Mouse (Mus musculus): ENCODE data around the gene Fbxw10. TPM values are rescaled to one million over a fixed set of nuclear protein-coding genes. Genes with fewer than 3 reads are reported as not detected.

The Fbxw10 gene
- polyA plus RNA-seq, 1 experiment from 2014 or later: 0.49 TPM

DNA sequence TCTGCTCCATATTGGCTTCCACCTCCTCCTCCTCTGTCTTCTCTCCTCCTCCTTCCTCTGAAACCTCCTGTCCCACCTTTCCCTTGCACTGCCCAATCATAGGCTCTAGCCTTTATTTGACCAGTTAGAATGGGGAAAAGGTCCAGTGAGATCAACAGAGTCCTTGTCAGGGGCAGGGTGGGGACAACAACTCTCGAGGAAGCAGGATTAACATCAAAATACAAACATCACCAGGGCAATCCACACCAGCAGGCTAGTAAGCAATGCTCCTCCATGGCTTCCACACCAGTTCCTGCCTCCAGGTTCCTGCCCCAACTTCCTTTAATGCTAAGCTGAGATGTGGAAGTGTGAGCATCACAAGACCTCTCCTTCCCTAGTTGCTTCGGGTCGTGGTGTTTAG is 1.1 kb upstream of the Fbxw10 start:
- WGBS: 58% methylated on average over 3 of the region's 3 CpGs
- no peak overlapping the region for H3K4me2 ChIP-seq
- no peak for ATAC-seq (ENCODE audit: borderline replicate concordance, extremely low read depth, low FRiP score, low TSS enrichment)

DNA sequence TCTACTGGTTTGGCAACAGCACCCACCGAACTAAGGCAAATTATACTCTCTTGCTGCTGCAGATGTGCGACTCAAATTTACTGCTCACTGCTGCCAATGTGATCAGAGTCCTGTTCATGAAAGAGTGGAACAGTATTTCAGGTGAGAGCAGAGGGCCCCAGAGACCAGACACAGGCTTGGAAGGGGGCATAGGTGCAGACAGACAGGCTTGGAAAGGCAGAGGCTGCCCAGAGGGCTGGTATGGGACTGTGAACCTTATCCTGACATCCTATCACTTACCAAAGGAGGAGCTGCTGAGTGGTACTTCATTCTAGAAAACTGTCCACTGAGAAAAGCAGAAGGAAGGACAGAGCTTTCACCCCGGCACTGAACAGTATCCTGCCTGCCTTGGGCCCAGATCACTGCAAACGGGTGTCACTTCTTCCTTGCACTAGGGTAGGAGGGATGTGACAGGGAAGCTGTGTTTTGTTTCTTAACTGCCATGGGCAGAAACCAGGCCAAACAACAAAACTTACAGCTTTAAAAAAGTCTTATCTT is 854 bp downstream of the Fbxw10 start:
- H3K4me3 ChIP-seq: no peak overlapping the region
- no peaks in the 10 kb centered on the region for H3K36me3 ChIP-seq
- H3K27ac ChIP-seq: no peak overlapping the region
- H3K4me2 ChIP-seq: no peak overlapping the region; the same call in 1 of the 2 replicates
- H3K9me3 ChIP-seq: no peaks in the 10 kb centered on the region
- 46% methylated on average over 4 of the region's 4 CpGs for WGBS
- H3K4me1 ChIP-seq: peaks cover 4% of the 10 kb centered on the region; the same call in 1 of the 2 replicates
- no peaks in the 10 kb centered on the region for H3K27me3 ChIP-seq
- no peak for ATAC-seq (ENCODE audit: borderline replicate concordance, extremely low read depth, low FRiP score, low TSS enrichment)
- H3K9ac ChIP-seq: no peak overlapping the region

More for the DNA sequence above, 1.1 kb upstream of the Fbxw10 start:
- peaks cover 6% of the 10 kb centered on the region; the same call in 1 of the 2 replicates for H3K36me3 ChIP-seq
- H3K9ac ChIP-seq: no peak overlapping the region
- H3K9me3 ChIP-seq: no peaks in the 10 kb centered on the region
- no peaks in the 10 kb centered on the region for H3K27me3 ChIP-seq
- no peak overlapping the region for H3K27ac ChIP-seq
- peaks cover 4% of the 10 kb centered on the region; the same call in 1 of the 2 replicates for H3K4me1 ChIP-seq
- H3K4me3 ChIP-seq: no peak overlapping the region

GRCm38 (mm10) chr11:62848301-62848700 is 1.4 kb downstream of the Fbxw10 start:
- no peak overlapping the region for H3K27ac ChIP-seq
- ATAC-seq (ENCODE audit: borderline replicate concordance, extremely low read depth, low FRiP score, low TSS enrichment): no peak
- no peak overlapping the region for H3K4me3 ChIP-seq
- no peak overlapping the region for H3K9ac ChIP-seq
- H3K36me3 ChIP-seq: no peaks in the 10 kb centered on the region
- H3K9me3 ChIP-seq: no peaks in the 10 kb centered on the region
- H3K4me1 ChIP-seq: peaks cover 4% of the 10 kb centered on the region; the same call in 1 of the 2 replicates
- no peak overlapping the region for H3K4me2 ChIP-seq
- 50% methylated on average over 2 of the region's 2 CpGs for WGBS
- no peaks in the 10 kb centered on the region for H3K27me3 ChIP-seq

DNA sequence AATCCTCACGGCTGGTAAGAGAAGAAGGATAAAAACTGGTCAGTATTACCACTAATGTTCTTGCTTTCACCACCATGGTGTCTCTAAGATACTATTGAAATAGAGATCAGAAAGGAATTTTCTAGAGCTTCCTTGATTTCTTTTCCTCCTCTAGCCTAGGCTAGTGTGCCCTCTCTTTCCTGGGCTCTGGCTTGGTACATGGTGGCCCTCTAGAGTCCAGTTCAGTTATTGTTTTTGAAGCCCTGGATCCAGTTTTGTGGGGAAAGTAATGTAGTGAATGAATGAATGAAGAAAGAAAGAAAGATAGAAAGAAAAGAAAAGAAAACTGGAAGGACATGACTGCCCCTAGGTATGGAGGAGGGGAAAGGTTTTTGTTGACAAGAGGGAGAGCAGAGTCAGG is 4.3 kb downstream of the Fbxw10 start:
- H3K9me3 ChIP-seq: no peaks in the 10 kb centered on the region
- H3K4me1 ChIP-seq: peaks cover 4% of the 10 kb centered on the region; the same call in 1 of the 2 replicates
- H3K4me3 ChIP-seq: no peak overlapping the region
- ATAC-seq (ENCODE audit: borderline replicate concordance, extremely low read depth, low FRiP score, low TSS enrichment): no peak
- no peak overlapping the region for H3K9ac ChIP-seq
- H3K36me3 ChIP-seq: no peaks in the 10 kb centered on the region
- no peak overlapping the region for H3K27ac ChIP-seq
- H3K27me3 ChIP-seq: no peaks in the 10 kb centered on the region
- WGBS: 73% methylated on average over 1 of the region's 1 CpGs
- no peak overlapping the region for H3K4me2 ChIP-seq

- H3K36me3 ChIP-seq: no peaks in the 10 kb centered on the region
- H3K4me1 ChIP-seq: no peaks in the 10 kb centered on the region
- H3K4me3 ChIP-seq: no peak overlapping the region
- no peak for ATAC-seq (ENCODE audit: borderline replicate concordance, extremely low read depth, low FRiP score, low TSS enrichment)
- no peak overlapping the region for H3K27ac ChIP-seq
- H3K4me2 ChIP-seq: no peak overlapping the region
- no peak overlapping the region for H3K9ac ChIP-seq
- H3K9me3 ChIP-seq: no peaks in the 10 kb centered on the region
- no peaks in the 10 kb centered on the region for H3K27me3 ChIP-seq
- 79% methylated on average over 6 of the region's 6 CpGs for WGBS
Measured at GRCm38 (mm10) chr11:62853334-62853733, 6.5 kb downstream of the Fbxw10 start.

GRCm38 (mm10) chr11:62865562-62865961 is 18.7 kb downstream of the Fbxw10 start:
- Histone ChIP-seq H3K27ac (no peak overlapping the region), H3K4me3 (no peak overlapping the region), H3K9ac (no peak overlapping the region), H3K27me3 (no peaks in the 10 kb centered on the region), H3K4me2 (no peak overlapping the region), H3K36me3 (no peaks in the 10 kb centered on the region), H3K4me1 (no peaks in the 10 kb centered on the region), H3K9me3 (no peaks in the 10 kb centered on the region)
- 78% methylated on average over 4 of the region's 4 CpGs for WGBS
- no peak for ATAC-seq (ENCODE audit: borderline replicate concordance, extremely low read depth, low FRiP score, low TSS enrichment)

DNA sequence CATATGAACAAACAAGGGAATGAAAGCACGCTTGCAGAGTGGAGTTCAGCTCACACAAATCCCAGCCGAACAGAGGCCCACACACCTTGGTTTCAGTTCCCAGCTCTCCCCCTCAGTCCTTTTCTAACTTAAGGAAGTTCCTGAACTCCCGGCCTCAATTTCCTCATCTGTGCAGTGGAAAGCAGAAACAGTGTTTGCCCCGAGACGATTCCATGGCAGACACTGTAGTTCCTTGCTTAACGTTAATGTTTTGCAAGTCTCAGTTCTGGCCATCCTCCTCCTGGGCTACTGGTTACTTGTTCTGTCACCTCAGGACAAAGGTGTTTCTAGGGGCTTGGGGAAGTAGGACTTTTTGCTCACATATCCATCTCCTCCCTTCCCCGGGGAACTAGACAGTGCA is 19.8 kb downstream of the Fbxw10 start:
- Histone ChIP-seq H3K4me3 (no peak overlapping the region), H3K4me2 (no peak overlapping the region), H3K27me3 (no peaks in the 10 kb centered on the region), H3K27ac (no peak overlapping the region), H3K36me3 (no peaks in the 10 kb centered on the region), H3K4me1 (no peaks in the 10 kb centered on the region), H3K9me3 (no peaks in the 10 kb centered on the region), H3K9ac (no peak overlapping the region)
- WGBS: 74% methylated on average over 7 of the region's 7 CpGs
- ATAC-seq (ENCODE audit: borderline replicate concordance, extremely low read depth, low FRiP score, low TSS enrichment): no peak

GRCm38 (mm10) chr11:62869201-62869600 is 22.3 kb downstream of the Fbxw10 start:
- Histone ChIP-seq H3K9me3 (no peaks in the 10 kb centered on the region), H3K9ac (no peak overlapping the region), H3K4me3 (no peak overlapping the region), H3K27me3 (no peaks in the 10 kb centered on the region), H3K4me1 (no peaks in the 10 kb centered on the region), H3K4me2 (no peak overlapping the region), H3K36me3 (no peaks in the 10 kb centered on the region), H3K27ac (no peak overlapping the region)
- 72% methylated on average over 5 of the region's 5 CpGs for WGBS
- ATAC-seq (ENCODE audit: borderline replicate concordance, extremely low read depth, low FRiP score, low TSS enrichment): no peak

DNA sequence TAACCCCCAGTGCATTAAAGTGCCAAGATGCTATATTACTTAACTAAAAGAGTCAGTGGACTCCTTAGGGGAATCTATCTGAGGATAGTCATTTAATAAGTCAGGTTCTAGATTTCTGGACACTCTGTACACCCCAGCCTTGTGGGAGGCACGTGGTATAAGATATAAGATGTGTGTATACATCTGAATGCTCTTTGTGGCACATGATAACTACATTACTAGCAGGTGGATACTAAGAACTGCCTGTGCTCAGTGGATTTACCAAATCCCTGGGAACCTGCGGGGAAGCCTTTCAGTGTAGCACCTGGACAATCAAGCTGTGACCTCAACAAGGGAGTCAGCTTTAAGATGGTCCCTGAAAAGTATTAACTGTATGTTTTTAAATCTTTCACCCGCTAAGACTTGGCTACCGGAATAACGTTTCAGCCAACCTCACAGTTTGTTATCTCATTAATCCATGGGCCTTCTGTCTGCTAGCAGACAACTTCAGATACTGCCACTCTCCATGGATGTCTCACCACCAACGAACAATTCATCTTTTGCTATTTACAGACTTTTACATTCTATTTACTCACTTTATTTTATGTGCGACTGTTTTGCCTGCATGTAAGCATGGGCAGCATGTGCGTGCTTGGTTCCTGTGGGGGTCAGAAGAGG is 23.0 kb downstream of the Fbxw10 start:
- Histone ChIP-seq H3K4me1 (no peaks in the 10 kb centered on the region), H3K36me3 (no peaks in the 10 kb centered on the region), H3K9ac (no peak overlapping the region), H3K27me3 (no peaks in the 10 kb centered on the region), H3K27ac (no peak overlapping the region), H3K9me3 (no peaks in the 10 kb centered on the region), H3K4me2 (no peak overlapping the region), H3K4me3 (no peak overlapping the region)
- 74% methylated on average over 8 of the region's 8 CpGs for WGBS
- no peak for ATAC-seq (ENCODE audit: borderline replicate concordance, extremely low read depth, low FRiP score, low TSS enrichment)

- no peaks in the 10 kb centered on the region for H3K27me3 ChIP-seq
- 65% methylated on average over 9 of the region's 9 CpGs for WGBS
- ATAC-seq (ENCODE audit: borderline replicate concordance, extremely low read depth, low FRiP score, low TSS enrichment): no peak
- no peak overlapping the region for H3K4me3 ChIP-seq
- no peaks in the 10 kb centered on the region for H3K4me1 ChIP-seq
- H3K36me3 ChIP-seq: no peaks in the 10 kb centered on the region
- H3K4me2 ChIP-seq: no peak overlapping the region
- H3K9ac ChIP-seq: no peak overlapping the region
- no peaks in the 10 kb centered on the region for H3K9me3 ChIP-seq
- no peak overlapping the region for H3K27ac ChIP-seq
Measured at GRCm38 (mm10) chr11:62873479-62873878, 26.6 kb downstream of the Fbxw10 start.

GRCm38 (mm10) chr11:62875696-62876095 is 28.8 kb downstream of the Fbxw10 start:
- Histone ChIP-seq H3K9me3 (no peaks in the 10 kb centered on the region), H3K27me3 (no peaks in the 10 kb centered on the region), H3K36me3 (no peaks in the 10 kb centered on the region), H3K4me2 (no peak overlapping the region), H3K4me1 (peaks cover 12% of the 10 kb centered on the region; the same call in 1 of the 2 replicates), H3K27ac (no peak overlapping the region), H3K9ac (no peak overlapping the region), H3K4me3 (no peak overlapping the region)
- no peak for ATAC-seq (ENCODE audit: borderline replicate concordance, extremely low read depth, low FRiP score, low TSS enrichment)
- 79% methylated on average over 1 of the region's 1 CpGs for WGBS

DNA sequence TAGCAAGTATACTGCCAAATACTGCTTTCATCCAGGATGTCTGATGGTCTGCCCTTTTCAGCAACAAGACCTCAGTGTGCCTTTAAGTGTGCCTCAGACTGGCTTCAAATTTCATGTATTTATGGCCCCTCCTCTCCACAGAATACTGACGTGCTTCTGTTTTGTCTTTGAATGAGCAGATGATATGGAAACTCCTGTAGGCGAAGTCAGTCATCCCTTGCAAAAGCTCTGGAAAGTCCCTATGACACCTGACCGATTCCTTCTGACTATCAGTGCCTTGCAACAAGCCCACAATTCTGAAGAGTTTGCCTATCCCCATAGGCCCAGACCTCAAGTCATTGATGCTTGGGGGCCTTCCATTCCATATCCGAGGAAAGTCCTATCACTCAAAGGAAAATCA is 29.6 kb downstream of the Fbxw10 start:
- Histone ChIP-seq H3K4me2 (no peak overlapping the region), H3K27me3 (no peaks in the 10 kb centered on the region), H3K9ac (no peak overlapping the region), H3K4me3 (no peak overlapping the region), H3K9me3 (no peaks in the 10 kb centered on the region), H3K36me3 (no peaks in the 10 kb centered on the region), H3K27ac (no peak overlapping the region), H3K4me1 (peaks cover 12% of the 10 kb centered on the region; the same call in 1 of the 2 replicates)
- 79% methylated on average over 4 of the region's 4 CpGs for WGBS
- no peak for ATAC-seq (ENCODE audit: borderline replicate concordance, extremely low read depth, low FRiP score, low TSS enrichment)
